Mouse (Mus musculus) liver, embryonic 14.5 days (tissue): ENCODE results near the gene Rpl39. TPM values are rescaled to one million over a fixed set of nuclear protein-coding genes. Genes with fewer than 3 reads are reported as not detected.
A peak's percentile ranks its signal among the peaks of the same experiment; 100 is the strongest.

Experiments
- ATAC-seq: fragments of 200-750 bp; cut with Nextera tagmentation; 2 replicates; pipeline ENCODE4 v1.8.0; 2017; ENCODE audit warnings: moderate number of reproducible peaks, mild to moderate bottlenecking, moderate library complexity; ENCODE audit not compliant: insufficient read depth
- DNase-seq, 3 experiments: peaks; one replicate each; pipeline ENCODE4 v3.0.0-alpha.2; 2012 to 2013; ENCODE audit warnings: low read depth in 3 of 3, low spot score in 3 of 3
- H3K27ac ChIP-seq: fragments of 300-500 bp; sonication (generic); 2 replicates; pipeline ENCODE4 v1.5.1; 2014; ENCODE audit warnings: moderate library complexity, mild to moderate bottlenecking, control low read depth, inconsistent platforms
- H3K27me3 ChIP-seq: fragments of 300-500 bp; sonication (generic); 2 replicates; pipeline ENCODE4 v1.6.1; 2014; ENCODE audit warnings: mild to moderate bottlenecking, low read length, moderate library complexity; ENCODE audit not compliant: control insufficient read depth, insufficient read depth
- H3K36me3 ChIP-seq: fragments of 300-500 bp; sonication (generic); replicated peaks from 2 replicates; pipeline ENCODE4 v1.6.1; 2014; ENCODE audit warnings: low read depth; ENCODE audit not compliant: control insufficient read depth, insufficient read depth
- H3K4me1 ChIP-seq, 2 experiments: fragments of 200-500 bp in 1 of 2; fragments of 300-500 bp in 1 of 2; sonication (generic) in 1 of 2; replicated peaks; 2 replicates each; pipeline ENCODE4 v1.6.1; 2012 to 2014; ENCODE audit warnings: antibody characterized with exemption in 1 of 2, inconsistent platforms in 1 of 2, low read length in 1 of 2; ENCODE audit not compliant: control insufficient read depth in 2 of 2, insufficient read depth in 2 of 2
- H3K4me2 ChIP-seq: fragments of 300-500 bp; sonication (generic); 2 replicates; pipeline ENCODE4 v1.6.1; 2014; ENCODE audit warnings: low read depth, mild to moderate bottlenecking, control low read depth, moderate library complexity
- H3K4me3 ChIP-seq, 2 experiments: fragments of 200-500 bp in 1 of 2; fragments of 300-500 bp in 1 of 2; sonication (generic) in 1 of 2; 2 replicates each; pipeline ENCODE4 v1.5.1; 2012 to 2014; ENCODE audit warnings: low read depth in 2 of 2, low read length in 2 of 2, mild to moderate bottlenecking in 2 of 2, control low read depth in 1 of 2, inconsistent platforms in 1 of 2, moderate library complexity in 1 of 2; ENCODE audit not compliant: insufficient read depth in 1 of 2
- H3K9ac ChIP-seq: fragments of 300-500 bp; sonication (generic); replicated peaks from 2 replicates; pipeline ENCODE4 v1.6.1; 2014; ENCODE audit warnings: mild to moderate bottlenecking, control low read depth, moderate library complexity
- H3K9me3 ChIP-seq: fragments of 300-500 bp; sonication (generic); 2 replicates; pipeline ENCODE4 v1.6.1; 2016; ENCODE audit warnings: low read length, mixed read lengths; ENCODE audit not compliant: control insufficient read depth
- CTCF ChIP-seq: IDR thresholded peaks from 2 replicates; pipeline ENCODE4 v1.5.1; 2016; ENCODE audit warnings: antibody characterized with exemption, low read depth, control low read depth
- EP300 ChIP-seq: IDR thresholded peaks from 2 replicates; pipeline ENCODE4 v1.6.1; 2016; ENCODE audit warnings: antibody characterized with exemption, low read depth
- WGBS: fragments of 180-500 bp; shearing (Covaris S2); extraction: QIAGEN DNeasy Blood & Tissue Kit; methylation state at CpG from one replicate; pipeline ENCODE4 v1.1.7; 2014; ENCODE audit not compliant: insufficient replicate concordance; 5-methylcytosine and 5-hydroxymethylcytosine counted together
- polyA plus RNA-seq, 2 experiments: library from polyadenylated mRNA; depleted of rRNA in 1 of 2; stranded (reverse) in 1 of 2; unstranded in 1 of 2; fragments of >200 nt; fragmentation: Nextera tagmentation in 1 of 2; extraction: Ambion mirVana in 1 of 2; gene quantifications; 2 replicates each; pipeline versions ENCODE4 v1.2.1 to v1.2.3; 2012 to 2014

The Rpl39 gene
- polyA plus RNA-seq (2012; rRNA removed) = 261 and 564 TPM in 2 replicates
- 545 and 615 TPM in 2 replicates for polyA plus RNA-seq (2014; fragmentation: Nextera tagmentation; extraction: Ambion mirVana)

- no peak for TF ChIP-seq EP300
- TF ChIP-seq CTCF = peak; percentile 27; the same call in 1 of the 2 replicates
- peaks cover 0 to 7% of the 10 kb centered on the region in 2 experiments; a peak in 1 of 4 replicates for H3K4me1 ChIP-seq
- peak within 1 kb of the TSS; percentile 75 for H3K4me2 ChIP-seq
- peak within 1 kb of the TSS; percentile 81 for H3K27ac ChIP-seq
- no peaks in the 10 kb centered on the region for H3K27me3 ChIP-seq
- peak within 1 kb of the TSS; percentile 83 for H3K9ac ChIP-seq
- H3K4me3 ChIP-seq = peak within 1 kb of the TSS; percentile 71 to 99
- DNase-seq = peak; percentile 76 to 84 (median 78)
- H3K9me3 ChIP-seq = no peaks in the 10 kb centered on the region
- WGBS = 10% methylated on average over 38 of the region's 38 CpGs
- ATAC-seq = peak; percentile 94
- H3K36me3 ChIP-seq = peaks cover 17% of the 10 kb centered on the region
These were observed at the start of gene Rpl39 for GRCm38 (mm10) chrX:37084927-37085660. TSS of gene Rpl39 (minus strand) at chrX:37085402.

DNA sequence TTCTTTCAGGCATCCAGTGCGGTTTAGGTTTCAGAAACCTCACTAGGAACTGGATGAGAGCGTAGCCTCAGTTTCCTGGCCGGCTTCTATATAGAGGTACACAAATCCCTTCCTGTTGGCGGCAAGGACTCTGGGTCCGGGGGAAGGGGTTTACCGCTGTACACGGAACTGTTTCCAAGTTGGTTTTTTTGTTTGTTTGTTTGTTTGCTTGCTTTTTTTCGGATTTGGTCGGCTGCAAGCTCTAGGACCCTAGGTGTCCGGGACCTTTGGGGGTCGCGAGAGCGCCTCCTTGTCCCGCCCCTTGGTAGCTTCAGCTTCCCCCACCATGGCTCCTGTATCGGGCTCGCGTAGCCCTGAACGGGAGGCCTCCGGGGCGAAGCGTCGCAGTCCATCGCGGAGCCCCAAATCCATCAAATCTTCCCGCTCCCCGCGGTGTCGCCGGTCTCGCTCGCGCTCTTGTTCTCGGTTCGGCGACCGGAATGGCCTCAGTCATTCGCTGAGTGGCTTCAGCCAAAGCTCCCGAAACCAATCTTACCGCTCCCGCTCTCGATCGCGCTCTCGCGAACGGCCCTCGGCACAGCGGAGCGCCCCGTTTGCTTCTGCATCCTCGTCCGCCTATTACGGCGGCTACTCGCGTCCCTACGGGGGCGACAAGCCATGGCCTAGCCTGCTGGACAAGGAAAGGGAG, 41.6 kb upstream of the Rpl39 start, which contains the start of gene Nkap:
Gene Nkap, plus strand, starts transcription at position 125 of the 688 bp plus-strand sequence.
- Histone ChIP-seq H3K4me2 (peak within 1 kb of the TSS; percentile 62), H3K27ac (peak within 1 kb of the TSS; percentile 24)

DNA sequence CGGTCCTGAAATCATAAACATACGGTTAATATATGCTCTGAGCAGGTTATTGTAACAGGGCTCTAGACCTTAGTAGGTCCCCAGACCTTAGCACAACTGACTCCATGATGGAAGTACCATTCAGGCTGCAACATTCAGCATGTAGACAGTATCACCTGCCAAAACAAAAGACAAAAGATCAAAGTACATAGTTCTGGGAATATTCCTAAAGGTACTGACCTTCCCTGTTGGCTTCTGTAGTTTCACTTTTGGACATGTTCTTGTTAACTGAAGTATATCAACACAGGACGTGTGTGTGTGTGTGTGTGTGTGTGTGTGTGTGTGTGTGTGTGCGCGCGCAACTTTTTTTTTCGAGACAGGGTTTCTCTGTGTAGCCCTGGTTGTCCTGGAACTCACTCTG, 40.3 kb upstream of the Rpl39 start:
- no peak overlapping the region for H3K4me3 ChIP-seq
- TF ChIP-seq EP300 (no peak), CTCF (no peak)
- H3K27ac ChIP-seq = no peak overlapping the region
- H3K9me3 ChIP-seq = no peaks in the 10 kb centered on the region
- H3K27me3 ChIP-seq = no peaks in the 10 kb centered on the region
- no peaks in the 10 kb centered on the region for H3K36me3 ChIP-seq
- peaks cover 0 to 3% of the 10 kb centered on the region in 2 experiments; a peak in 2 of 4 replicates for H3K4me1 ChIP-seq
- WGBS = 74% methylated on average over 7 of the region's 7 CpGs
- no peak overlapping the region for H3K9ac ChIP-seq
- DNase-seq (no peak), ATAC-seq (no peak)
- H3K4me2 ChIP-seq = no peak overlapping the region

More for the DNA sequence above, 41.6 kb upstream of the Rpl39 start, which contains the start of gene Nkap:
- peak within 1 kb of the TSS; percentile 73 to 92 for H3K4me3 ChIP-seq
- TF ChIP-seq CTCF (no peak), EP300 (no peak)
- peak within 1 kb of the TSS; percentile 87 for H3K9ac ChIP-seq
- H3K27me3 ChIP-seq = no peaks in the 10 kb centered on the region
- 11% methylated on average over 58 of the region's 58 CpGs for WGBS
- ATAC-seq (peak; percentile 92), DNase-seq (peak; percentile 64 to 68 (median 66))
- peaks cover 0 to 3% of the 10 kb centered on the region in 2 experiments; a peak in 2 of 4 replicates for H3K4me1 ChIP-seq
- H3K9me3 ChIP-seq = no peaks in the 10 kb centered on the region
- no peaks in the 10 kb centered on the region for H3K36me3 ChIP-seq

GRCm38 (mm10) chrX:37120212-37120611, 35.0 kb upstream of the Rpl39 start:
- Histone ChIP-seq H3K4me2 (no peak overlapping the region), H3K4me3 (no peak overlapping the region), H3K9ac (no peak overlapping the region), H3K36me3 (no peaks in the 10 kb centered on the region), H3K9me3 (no peaks in the 10 kb centered on the region), H3K4me1 (no peaks in the 10 kb centered on the region), H3K27ac (no peak overlapping the region), H3K27me3 (no peaks in the 10 kb centered on the region)
- TF ChIP-seq CTCF (no peak), EP300 (no peak)
- ATAC-seq = no peak
- no peak for DNase-seq
- 61% methylated on average over 5 of the region's 5 CpGs for WGBS

GRCm38 (mm10) chrX:37119585-37119984, 34.4 kb upstream of the Rpl39 start:
- Histone ChIP-seq H3K9ac (no peak overlapping the region), H3K27ac (no peak overlapping the region), H3K27me3 (no peaks in the 10 kb centered on the region), H3K9me3 (no peaks in the 10 kb centered on the region), H3K4me1 (no peaks in the 10 kb centered on the region), H3K4me2 (no peak overlapping the region), H3K4me3 (no peak overlapping the region), H3K36me3 (no peaks in the 10 kb centered on the region)
- TF ChIP-seq CTCF = no peak
- TF ChIP-seq EP300 = no peak
- 36% methylated on average over 3 of the region's 3 CpGs for WGBS
- ATAC-seq = no peak
- DNase-seq = no peak
